Mouse (Mus musculus) liver (tissue): ENCODE results near the gene Cfap298.

Experiments used
- DNase-seq: peaks from one replicate; pipeline ENCODE4 v3.0.0-alpha.2; 2020; ENCODE audit warnings: mixed read lengths

Cfap298 gene

GRCm38 (mm10) chr16:90934687-90935328, at the start of gene Cfap298:
Cfap298 (minus strand) TSS chr16:90935114.
- peak; percentile 92 for DNase-seq

- no peak for DNase-seq
These were observed 36.1 kb upstream of the Cfap298 start for GRCm38 (mm10) chr16:90971004-90971403.

GRCm38 (mm10) chr16:90966241-90966640, 31.3 kb upstream of the Cfap298 start:
- no peak for DNase-seq

- DNase-seq = peak; percentile 84
These were observed 29.4 kb upstream of the Cfap298 start for GRCm38 (mm10) chr16:90964302-90964701.

- peak; percentile 46 for DNase-seq
These were observed 29.0 kb upstream of the Cfap298 start for GRCm38 (mm10) chr16:90963866-90964265.

GRCm38 (mm10) chr16:90963231-90963630, 28.3 kb upstream of the Cfap298 start:
- no peak for DNase-seq

- DNase-seq = no peak
These were observed 23.6 kb upstream of the Cfap298 start for GRCm38 (mm10) chr16:90958301-90959085.

- DNase-seq = no peak
These were observed 20.6 kb upstream of the Cfap298 start for GRCm38 (mm10) chr16:90955494-90955893.

GRCm38 (mm10) chr16:90953770-90954169, 18.9 kb upstream of the Cfap298 start:
- DNase-seq = peak; percentile 21

GRCm38 (mm10) chr16:90953147-90953546, 18.2 kb upstream of the Cfap298 start:
- no peak for DNase-seq

- peak; percentile 26 for DNase-seq
These were observed 15.5 kb upstream of the Cfap298 start for GRCm38 (mm10) chr16:90950354-90950963.

- no peak for DNase-seq
These were observed 12.1 kb upstream of the Cfap298 start for GRCm38 (mm10) chr16:90946977-90947376.

- DNase-seq = no peak
These were observed 6.3 kb upstream of the Cfap298 start for GRCm38 (mm10) chr16:90941246-90941645.

- peak; percentile 65 for DNase-seq
These were observed 674 bp downstream of the Cfap298 start for GRCm38 (mm10) chr16:90934193-90934686.

- DNase-seq = no peak
These were observed 1.3 kb downstream of the Cfap298 start for GRCm38 (mm10) chr16:90933534-90934176.

- no peak for DNase-seq
These were observed 7.5 kb downstream of the Cfap298 start for GRCm38 (mm10) chr16:90927446-90927845.

- DNase-seq = peak; percentile 69
These were observed 9.5 kb downstream of the Cfap298 start for GRCm38 (mm10) chr16:90925461-90925860.

- DNase-seq = peak; percentile 16
These were observed 10.1 kb downstream of the Cfap298 start for GRCm38 (mm10) chr16:90924606-90925370.

- no peak for DNase-seq
These were observed 13.3 kb downstream of the Cfap298 start for GRCm38 (mm10) chr16:90921471-90922159.

GRCm38 (mm10) chr16:90917156-90917555, 17.8 kb downstream of the Cfap298 start:
- no peak for DNase-seq

- peak; percentile 19 for DNase-seq
These were observed 18.9 kb downstream of the Cfap298 start for GRCm38 (mm10) chr16:90916040-90916481.

- no peak for DNase-seq
These were observed 23.1 kb downstream of the Cfap298 start for GRCm38 (mm10) chr16:90911766-90912165.
